Mouse (Mus musculus): ENCODE results near the gene 1700020N01Rik. TPM values are rescaled to one million over a fixed set of nuclear protein-coding genes. Genes with fewer than 3 reads are reported as not detected.

The 1700020N01Rik gene
- polyA plus RNA-seq (2015; fragmentation: Nextera tagmentation; extraction: Ambion mirVana), result not detected in 2 replicates

DNA sequence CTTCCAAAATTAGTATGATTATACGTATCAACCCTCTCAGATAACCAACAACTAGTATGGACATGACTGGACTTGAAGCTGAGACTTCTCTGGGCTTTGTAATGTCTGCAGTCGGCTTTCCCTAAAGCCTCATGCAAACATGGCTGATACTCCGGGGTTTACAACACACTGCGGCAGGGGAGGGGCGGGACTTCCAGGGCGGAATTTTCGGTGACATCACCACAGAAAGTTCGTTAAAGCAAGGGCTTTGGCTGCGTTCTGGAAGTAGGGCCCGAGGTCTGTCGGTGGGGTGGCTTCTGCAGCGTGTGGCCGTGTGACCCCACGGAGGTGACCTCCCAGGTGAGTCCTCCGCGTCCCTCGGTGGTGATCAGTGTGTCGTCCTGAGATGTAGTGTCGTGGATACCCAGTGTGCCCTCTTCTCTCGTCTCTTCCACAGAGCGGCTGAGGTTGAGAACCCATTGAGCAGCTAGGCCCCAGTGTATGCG, at the start of gene 1700020N01Rik:
TSS of gene 1700020N01Rik (plus strand) at position 250 of the 485 bp plus-strand sequence.
- Histone ChIP-seq H3K4me3 (no peak within 1 kb of the TSS), H3K4me2 (no peak within 1 kb of the TSS), H3K36me3 (no peaks in the 10 kb centered on the region), H3K27me3 (no peaks in the 10 kb centered on the region), H3K27ac (no peak within 1 kb of the TSS), H3K9me3 (no peaks in the 10 kb centered on the region), H3K4me1 (no peaks in the 10 kb centered on the region), H3K9ac (no peak within 1 kb of the TSS)
- ATAC-seq (ENCODE audit: borderline replicate concordance, extremely low read depth, low FRiP score, low TSS enrichment), result no peak
- WGBS, result 95% methylated on average over 22 of the region's 22 CpGs

GRCm38 (mm10) chr10:21543576-21544278, 49.2 kb upstream of the 1700020N01Rik start:
- ATAC-seq (ENCODE audit: borderline replicate concordance, extremely low read depth, low FRiP score, low TSS enrichment), result no peak
- no peak overlapping the region for H3K4me3 ChIP-seq
- H3K4me1 ChIP-seq, result no peaks in the 10 kb centered on the region
- no peak overlapping the region for H3K9ac ChIP-seq
- no peaks in the 10 kb centered on the region for H3K27me3 ChIP-seq
- H3K4me2 ChIP-seq, result no peak overlapping the region
- WGBS, result 57% methylated on average over 3 of the region's 3 CpGs
- H3K9me3 ChIP-seq, result no peaks in the 10 kb centered on the region
- no peak overlapping the region for H3K27ac ChIP-seq
- no peaks in the 10 kb centered on the region for H3K36me3 ChIP-seq

DNA sequence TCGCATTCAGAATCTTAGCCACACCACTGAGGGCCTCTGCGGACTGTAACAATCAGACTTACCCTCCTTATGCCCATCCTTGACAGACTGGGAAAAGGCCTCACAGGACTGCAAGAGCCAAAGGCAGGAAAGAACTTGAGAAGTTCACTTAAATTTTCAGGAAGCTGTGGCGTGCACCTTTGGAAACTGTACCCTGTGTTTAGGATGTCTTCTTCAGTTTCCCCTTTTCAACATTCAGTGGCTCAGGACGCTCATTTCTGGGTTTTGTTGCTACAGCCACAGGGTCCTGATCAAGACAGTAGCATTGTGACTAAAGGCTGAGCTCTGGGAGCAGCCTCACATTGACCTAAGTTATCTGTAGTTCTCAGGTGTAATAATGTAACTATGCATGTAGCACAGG, 48.2 kb upstream of the 1700020N01Rik start:
- H3K9me3 ChIP-seq, result no peaks in the 10 kb centered on the region
- no peak overlapping the region for H3K4me3 ChIP-seq
- WGBS, result 87% methylated on average over 4 of the region's 4 CpGs
- no peak for ATAC-seq (ENCODE audit: borderline replicate concordance, extremely low read depth, low FRiP score, low TSS enrichment)
- H3K36me3 ChIP-seq, result no peaks in the 10 kb centered on the region
- H3K4me2 ChIP-seq, result no peak overlapping the region
- no peaks in the 10 kb centered on the region for H3K27me3 ChIP-seq
- peak overlapping the region; percentile 30 for H3K27ac ChIP-seq
- no peaks in the 10 kb centered on the region for H3K4me1 ChIP-seq
- no peak overlapping the region for H3K9ac ChIP-seq

- no peaks in the 10 kb centered on the region for H3K36me3 ChIP-seq
- peak overlapping the region; percentile 30 for H3K27ac ChIP-seq
- no peak overlapping the region for H3K9ac ChIP-seq
- H3K9me3 ChIP-seq, result no peaks in the 10 kb centered on the region
- H3K4me2 ChIP-seq, result no peak overlapping the region
- H3K4me3 ChIP-seq, result no peak overlapping the region
- ATAC-seq (ENCODE audit: borderline replicate concordance, extremely low read depth, low FRiP score, low TSS enrichment), result peak; percentile 42; the same call in 1 of the 2 replicates
- 38% methylated on average over 6 of the region's 6 CpGs for WGBS
- H3K27me3 ChIP-seq, result no peaks in the 10 kb centered on the region
- no peaks in the 10 kb centered on the region for H3K4me1 ChIP-seq
Measured at GRCm38 (mm10) chr10:21545446-21545845, 47.5 kb upstream of the 1700020N01Rik start.

GRCm38 (mm10) chr10:21548871-21549505, 44.0 kb upstream of the 1700020N01Rik start:
- 51% methylated on average over 9 of the region's 9 CpGs for WGBS
- no peak overlapping the region for H3K4me2 ChIP-seq
- no peaks in the 10 kb centered on the region for H3K9me3 ChIP-seq
- H3K4me1 ChIP-seq, result no peaks in the 10 kb centered on the region
- H3K27me3 ChIP-seq, result no peaks in the 10 kb centered on the region
- H3K4me3 ChIP-seq, result no peak overlapping the region
- no peak overlapping the region for H3K9ac ChIP-seq
- no peak for ATAC-seq (ENCODE audit: borderline replicate concordance, extremely low read depth, low FRiP score, low TSS enrichment)
- no peak overlapping the region for H3K27ac ChIP-seq
- H3K36me3 ChIP-seq, result no peaks in the 10 kb centered on the region

- H3K9ac ChIP-seq, result no peak overlapping the region
- H3K4me1 ChIP-seq, result no peaks in the 10 kb centered on the region
- no peaks in the 10 kb centered on the region for H3K9me3 ChIP-seq
- no peaks in the 10 kb centered on the region for H3K36me3 ChIP-seq
- 90% methylated on average over 8 of the region's 8 CpGs for WGBS
- no peak overlapping the region for H3K4me3 ChIP-seq
- H3K27me3 ChIP-seq, result no peaks in the 10 kb centered on the region
- H3K27ac ChIP-seq, result no peak overlapping the region
- no peak for ATAC-seq (ENCODE audit: borderline replicate concordance, extremely low read depth, low FRiP score, low TSS enrichment)
- no peak overlapping the region for H3K4me2 ChIP-seq
Measured at GRCm38 (mm10) chr10:21552967-21553682, 39.8 kb upstream of the 1700020N01Rik start.

DNA sequence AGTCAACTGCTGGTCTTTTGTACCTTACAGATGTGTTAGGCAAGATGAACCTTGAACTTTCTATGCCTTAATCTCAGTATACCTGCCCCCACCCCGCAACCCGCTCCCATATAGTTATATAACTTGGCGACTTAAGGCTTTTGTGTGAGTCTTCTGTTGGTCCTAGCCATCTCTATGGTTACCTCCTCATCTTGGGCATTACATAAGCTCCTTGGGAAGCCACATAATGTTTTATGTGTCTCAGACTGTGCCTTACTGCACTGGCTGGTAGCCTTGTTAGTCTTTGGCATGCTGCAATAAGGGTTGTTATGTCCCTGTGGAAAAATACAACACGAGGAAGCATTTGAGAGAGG, 39.3 kb upstream of the 1700020N01Rik start:
- H3K9ac ChIP-seq, result no peak overlapping the region
- no peaks in the 10 kb centered on the region for H3K27me3 ChIP-seq
- no peaks in the 10 kb centered on the region for H3K4me1 ChIP-seq
- no peaks in the 10 kb centered on the region for H3K9me3 ChIP-seq
- no peak overlapping the region for H3K27ac ChIP-seq
- H3K36me3 ChIP-seq, result no peaks in the 10 kb centered on the region
- no peak overlapping the region for H3K4me3 ChIP-seq
- no peak for ATAC-seq (ENCODE audit: borderline replicate concordance, extremely low read depth, low FRiP score, low TSS enrichment)
- H3K4me2 ChIP-seq, result no peak overlapping the region
- WGBS, result 83% methylated on average over 4 of the region's 4 CpGs

DNA sequence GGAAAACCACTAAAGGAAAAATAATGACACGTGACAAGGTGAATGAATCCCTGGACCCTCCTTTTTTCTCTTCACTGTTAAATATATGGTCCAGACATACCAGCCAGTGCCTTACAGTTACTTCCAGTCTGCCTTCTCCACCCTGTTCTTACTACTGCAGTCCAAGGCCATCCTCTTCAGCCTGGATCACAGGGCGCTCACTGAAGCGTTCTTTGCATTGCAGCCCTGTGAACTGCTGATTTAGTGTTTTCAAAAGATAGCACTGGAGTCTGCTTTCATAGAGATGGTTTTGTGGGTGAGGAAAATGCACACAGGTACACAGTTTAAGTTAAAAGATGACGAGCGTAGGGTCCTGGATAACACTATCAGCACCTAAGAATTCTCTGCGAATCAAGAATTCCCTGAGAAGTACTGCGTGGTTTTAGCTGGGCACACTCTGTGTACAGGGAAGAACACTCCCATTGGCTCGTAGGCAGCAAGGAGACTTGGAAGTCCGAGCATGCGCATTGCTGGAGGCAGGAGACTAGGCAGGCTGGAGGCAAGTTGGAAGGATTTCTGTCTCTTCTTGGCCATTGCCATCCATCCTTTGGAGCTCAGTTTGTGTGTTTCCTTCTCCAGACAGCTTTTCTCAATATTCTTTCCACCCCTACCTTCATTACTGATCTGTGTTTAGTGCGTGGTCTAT, 37.9 kb upstream of the 1700020N01Rik start:
- no peak overlapping the region for H3K27ac ChIP-seq
- no peaks in the 10 kb centered on the region for H3K27me3 ChIP-seq
- no peak overlapping the region for H3K4me3 ChIP-seq
- no peak overlapping the region for H3K9ac ChIP-seq
- ATAC-seq (ENCODE audit: borderline replicate concordance, extremely low read depth, low FRiP score, low TSS enrichment), result no peak
- no peaks in the 10 kb centered on the region for H3K4me1 ChIP-seq
- no peaks in the 10 kb centered on the region for H3K9me3 ChIP-seq
- no peaks in the 10 kb centered on the region for H3K36me3 ChIP-seq
- WGBS, result 81% methylated on average over 11 of the region's 11 CpGs
- H3K4me2 ChIP-seq, result no peak overlapping the region

DNA sequence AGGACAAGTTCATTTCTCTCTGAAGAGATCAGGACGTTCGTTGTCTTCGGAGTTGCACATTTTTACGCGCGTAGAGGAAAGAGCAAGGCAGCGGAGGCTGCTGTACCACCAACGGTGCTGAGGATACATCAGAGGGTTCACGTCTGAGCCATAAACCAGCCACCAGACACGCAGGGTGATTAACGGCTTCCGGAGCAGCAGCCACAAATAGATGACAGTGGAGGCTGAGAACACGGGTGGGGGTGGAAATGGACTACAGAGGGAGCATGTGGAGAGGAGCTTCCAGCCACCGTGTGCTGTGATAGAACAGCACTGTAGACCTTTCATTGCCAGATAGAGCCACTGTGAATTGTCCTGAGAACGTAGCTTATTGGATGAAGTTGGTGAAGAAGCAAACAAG, 33.2 kb upstream of the 1700020N01Rik start:
- Histone ChIP-seq H3K4me2 (no peak overlapping the region), H3K27ac (no peak overlapping the region), H3K36me3 (no peaks in the 10 kb centered on the region), H3K4me1 (no peaks in the 10 kb centered on the region), H3K27me3 (no peaks in the 10 kb centered on the region), H3K9me3 (no peaks in the 10 kb centered on the region), H3K4me3 (no peak overlapping the region), H3K9ac (no peak overlapping the region)
- 60% methylated on average over 15 of the region's 15 CpGs for WGBS
- no peak for ATAC-seq (ENCODE audit: borderline replicate concordance, extremely low read depth, low FRiP score, low TSS enrichment)

GRCm38 (mm10) chr10:21561181-21561580, 31.8 kb upstream of the 1700020N01Rik start:
- H3K36me3 ChIP-seq, result no peaks in the 10 kb centered on the region
- no peak overlapping the region for H3K4me3 ChIP-seq
- no peaks in the 10 kb centered on the region for H3K27me3 ChIP-seq
- ATAC-seq (ENCODE audit: borderline replicate concordance, extremely low read depth, low FRiP score, low TSS enrichment), result no peak
- H3K9ac ChIP-seq, result no peak overlapping the region
- 63% methylated on average over 1 of the region's 1 CpGs for WGBS
- no peaks in the 10 kb centered on the region for H3K9me3 ChIP-seq
- H3K4me2 ChIP-seq, result no peak overlapping the region
- no peak overlapping the region for H3K27ac ChIP-seq
- no peaks in the 10 kb centered on the region for H3K4me1 ChIP-seq

DNA sequence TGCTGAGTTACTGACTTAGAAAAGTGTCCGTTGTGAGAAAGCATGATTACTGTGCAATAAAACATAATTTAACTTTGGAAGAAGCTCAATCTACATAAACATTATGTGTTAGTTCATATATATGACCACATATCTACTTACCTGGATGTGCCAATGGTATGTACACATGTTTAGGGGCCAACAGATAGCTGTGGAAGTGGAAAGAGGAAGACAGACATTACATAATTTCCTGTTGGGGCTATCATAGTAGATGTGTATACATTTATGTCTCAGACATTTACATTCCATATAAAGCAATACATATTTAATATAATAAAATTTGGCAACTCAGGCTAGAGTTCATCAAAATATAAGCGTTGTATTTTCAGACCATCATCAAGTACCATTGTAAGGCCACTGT, 29.5 kb upstream of the 1700020N01Rik start:
- no peak for ATAC-seq (ENCODE audit: borderline replicate concordance, extremely low read depth, low FRiP score, low TSS enrichment)
- H3K9ac ChIP-seq, result no peak overlapping the region
- H3K9me3 ChIP-seq, result no peaks in the 10 kb centered on the region
- no peaks in the 10 kb centered on the region for H3K4me1 ChIP-seq
- H3K27ac ChIP-seq, result no peak overlapping the region
- H3K36me3 ChIP-seq, result no peaks in the 10 kb centered on the region
- no peak overlapping the region for H3K4me3 ChIP-seq
- no peaks in the 10 kb centered on the region for H3K27me3 ChIP-seq
- H3K4me2 ChIP-seq, result no peak overlapping the region
- WGBS, result 83% methylated on average over 2 of the region's 2 CpGs

All from lung, embryonic 15.5 days (tissue).